In genomic region chr11:117318202-117318601, GRCm38 (mm10) we compare ENCODE assay signal across 8 mouse cellular contexts.
A peak's percentile ranks its signal among the peaks of the same experiment; 100 is the strongest.
DNase-seq lines count a peak whose midpoint lies in the region; ATAC-seq and TF ChIP-seq lines count a peak whose summit lies in the region.

No protein-coding gene starts in this region.

- TF ChIP-seq EP300 in heart, postnatal 0 days (IDR thresholded peaks at IDR 0.05; ENCODE audit: low read depth) = no peak

- no peak for ATAC-seq in CD4-positive, CD25-positive, alpha-beta regulatory T cell, adult 4 months
- no peak for ATAC-seq in heart, postnatal 0 days (ENCODE audit: insufficient read depth, low read depth)

- no peak overlapping the region for H3K4me3 ChIP-seq in ES-E14 (ENCODE audit: insufficient read depth in 1 of 2, low read depth in 1 of 2, low read length in 2 of 2, poor library complexity in 1 of 2, severe bottlenecking in 1 of 2)
- no peak overlapping the region for H3K4me3 ChIP-seq in heart, postnatal 0 days (ENCODE audit: low read depth, low read length)

- peak; percentile 53 for DNase-seq in CD4-positive, CD25-positive, alpha-beta regulatory T cell, adult 2 months (ENCODE audit: low read depth, low spot score)
- DNase-seq in ES-E14 (ENCODE audit: low read depth, low spot score) = no peak
- no peak for DNase-seq in heart, postnatal 0 days (ENCODE audit: low spot score)
- peak; percentile 60 for DNase-seq in mesoderm, embryonic 11.5 days (ENCODE audit: low read depth, low spot score)
- DNase-seq in layer of hippocampus, adult 9-11 months = no peak
- no peak for DNase-seq in yolk sac, embryonic 10.5 days (ENCODE audit: low spot score)
- DNase-seq in kidney, postnatal 4 days = no peak

- peaks cover 25 to 53% of the 10 kb centered on the region in 2 experiments for H3K4me1 ChIP-seq in ES-E14 (ENCODE audit: control insufficient read depth in 2 of 2, insufficient read depth in 2 of 2, low read length in 2 of 2, poor library complexity in 1 of 2)
- peaks cover 64% of the 10 kb centered on the region for H3K4me1 ChIP-seq in heart, postnatal 0 days (ENCODE audit: control insufficient read depth, insufficient read depth)

- no peak overlapping the region; the same call in none of the 2 replicates for H3K27ac ChIP-seq in ES-E14 (ENCODE audit: insufficient read depth, low read depth, low read length, poor library complexity, severe bottlenecking)
- peak overlapping the region; percentile 89 for H3K27ac ChIP-seq in heart, postnatal 0 days (ENCODE audit: low read depth)

- H3K9ac ChIP-seq in ES-E14 (ENCODE audit: insufficient read depth, low read depth, low read length, poor library complexity, severe bottlenecking) = peak overlapping the region; percentile 37; the same call in 1 of the 2 replicates
- no peak overlapping the region for H3K9ac ChIP-seq in heart, postnatal 0 days (replicated peaks; ENCODE audit: low read depth, low read length)

- no peaks in the 10 kb centered on the region for H3K9me3 ChIP-seq in ES-E14 (ENCODE audit: control insufficient read depth, insufficient read depth, low read depth, low read length)
- no peaks in the 10 kb centered on the region for H3K9me3 ChIP-seq in heart, postnatal 0 days (replicated peaks; ENCODE audit: control insufficient read depth, low read length)

- WGBS in heart, postnatal 0 days = 79% methylated on average over 3 of the region's 3 CpGs

- no peak overlapping the region for H3K4me2 ChIP-seq in heart, postnatal 0 days (ENCODE audit: low read depth, low read length)

- H3K27me3 ChIP-seq in heart, postnatal 0 days (ENCODE audit: control insufficient read depth, insufficient read depth, low read length) = no peaks in the 10 kb centered on the region

- TF ChIP-seq CTCF in heart, postnatal 0 days (IDR thresholded peaks at IDR 0.05; ENCODE audit: low read depth) = no peak

- no peaks in the 10 kb centered on the region for H3K36me3 ChIP-seq in ES-E14 (ENCODE audit: control insufficient read depth, insufficient read depth, low read length, poor library complexity, severe bottlenecking)
- H3K36me3 ChIP-seq in heart, postnatal 0 days (replicated peaks; ENCODE audit: control insufficient read depth, insufficient read depth, low read length) = no peaks in the 10 kb centered on the region

- in situ Hi-C loops in ES-E14 (cut with MboI; ENCODE audit: low sequenced_read_pairs in 2 of 2, unreplicated experiment in 2 of 2) = no loop called here

TF ChIP-seq in ES-E14, 5 proteins besides CTCF, POLR2A, EP300 and RAD21:
- TF ChIP-seq HCFC1 (IDR thresholded peaks at IDR 0.05; ENCODE audit: borderline replicate concordance, insufficient read depth, low read length) (no peak), ZC3H11A (IDR thresholded peaks at IDR 0.05; ENCODE audit: borderline replicate concordance, low read depth, low read length) (no peak), CHD2 (IDR thresholded peaks at IDR 0.05; ENCODE audit: low read depth, low read length) (no peak), ZNF384 (IDR thresholded peaks at IDR 0.05; ENCODE audit: low read depth, low read length) (no peak), MAFK (IDR thresholded peaks at IDR 0.05; ENCODE audit: insufficient read depth, low read depth, low read length) (no peak)

Comparison
In these comparisons a context has a peak if more than half of its experiments do, and no peak if none do; other contexts are left out.
1. DNase-seq: peak in CD4-positive, CD25-positive, alpha-beta regulatory T cell, adult 2 months (single experiment) and mesoderm, embryonic 11.5 days (single experiment); none in ES-E14 (single experiment), heart, postnatal 0 days (single experiment), layer of hippocampus, adult 9-11 months (single experiment), yolk sac, embryonic 10.5 days (single experiment) and kidney, postnatal 4 days (0 of 2).